Mouse (Mus musculus): ENCODE measurements around the gene Eng.

GRCm38 (mm10) chr2:32676821-32677220 is 30.4 kb downstream of the Eng start:
- no peak for TF ChIP-seq CTCF (IDR thresholded peaks at IDR 0.05; ENCODE audit: control insufficient read depth, insufficient read depth, insufficient replicate concordance, low read depth, low read length)
- TF ChIP-seq POLR2A (IDR thresholded peaks at IDR 0.05; ENCODE audit: control insufficient read depth, low read depth, low read length): no peak
